Comparison of ENCODE assay signal across 7 mouse cellular contexts in the genomic region with DNA sequence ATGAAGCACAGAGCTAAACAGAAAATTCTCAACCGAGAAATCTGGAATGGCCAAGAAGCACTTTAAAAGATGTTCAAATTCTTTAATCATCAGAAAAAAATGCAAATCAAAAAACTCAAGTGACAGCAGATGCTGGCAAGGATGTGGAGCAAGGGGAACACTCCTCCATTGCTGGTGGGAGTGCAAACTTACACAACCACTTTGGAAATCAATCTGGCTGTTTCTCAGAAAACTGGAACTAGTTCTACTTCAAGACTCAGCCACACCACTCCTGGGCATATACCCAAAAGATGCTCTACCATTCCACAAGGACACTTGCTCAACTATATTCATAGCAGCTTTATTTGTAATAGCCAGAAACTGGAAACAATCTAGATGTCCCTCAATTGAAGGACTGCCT. TPM values are rescaled to one million over a fixed set of nuclear protein-coding genes. Genes with fewer than 3 reads are reported as not detected.
A peak's percentile ranks its signal among the peaks of the same experiment; 100 is the strongest.
DNase-seq lines count a peak whose midpoint lies in the region.

No protein-coding gene starts in this region.

- intact Hi-C loops in left cerebral cortex, postnatal 36 days (cut with DNase I) = loop anchor here (5.0 kb wide), 1 partner anchor 93 kb away; no protein-coding TSS in a partner anchor

- peak; percentile 35 for DNase-seq in adrenal gland, postnatal 14 days
- DNase-seq in gastrocnemius, postnatal 25 days = peak; percentile 34
- DNase-seq in layer of hippocampus, adult 18-20 months (ENCODE audit: low spot score in 2 of 2) = peak; percentile 56 to 74
- peak; percentile 37 to 63 for DNase-seq in left cerebral cortex, adult 18-20 months (ENCODE audit: low spot score in 2 of 2)
- peak; percentile 52 for DNase-seq in left cerebral cortex, postnatal 36 days (ENCODE audit: low spot score in 2 of 2)
- peak; percentile 34 for DNase-seq in lung, postnatal 25 days (ENCODE audit: low spot score)
- peak; percentile 52 to 62 for DNase-seq in right cerebral cortex, adult 2 months (ENCODE audit: low spot score in 2 of 2)

RNA-seq across cellular contexts. Expression of gene Rbfox2, which starts 37.3 kb away (rescaled TPM):
- total RNA-seq in adrenal gland, postnatal 14 days (2021) = 51.4 and 54.9 TPM in 2 replicates
- 10 to 100 TPM; 63.8 to 81.0 TPM for total RNA-seq in gastrocnemius, postnatal 25 days (2021)
- 100 to 1,000 TPM; 238 to 245 TPM for total RNA-seq in layer of hippocampus, adult 18-20 months (2021)
- total RNA-seq in left cerebral cortex, adult 18-20 months (2021) = 100 to 1,000 TPM; 239 to 240 TPM
- 100 to 1,000 TPM; 217 to 276 TPM for total RNA-seq in left cerebral cortex, postnatal 36 days (2021)

Comparison
In these comparisons a context has a peak if more than half of its experiments do, and no peak if none do; other contexts are left out.
1. Peak in every context shown above with its lines: DNase-seq.